Mouse (Mus musculus): ENCODE measurements at regions not wholly inside any gene's neighbourhood (a gene's known extent, or its start where the extent isn't known, plus 50 kb on each side); places are given as distances from the start of the nearest gene placed in this dataset.

- DNase-seq = no peak
Observed at GRCm38 (mm10) chr8:35877581-35877980, 112.0 kb downstream of the Gm19410 start.

GRCm38 (mm10) chr8:35881810-35882209 lies 116.2 kb downstream of the Gm19410 start:
- no peak for DNase-seq

DNA sequence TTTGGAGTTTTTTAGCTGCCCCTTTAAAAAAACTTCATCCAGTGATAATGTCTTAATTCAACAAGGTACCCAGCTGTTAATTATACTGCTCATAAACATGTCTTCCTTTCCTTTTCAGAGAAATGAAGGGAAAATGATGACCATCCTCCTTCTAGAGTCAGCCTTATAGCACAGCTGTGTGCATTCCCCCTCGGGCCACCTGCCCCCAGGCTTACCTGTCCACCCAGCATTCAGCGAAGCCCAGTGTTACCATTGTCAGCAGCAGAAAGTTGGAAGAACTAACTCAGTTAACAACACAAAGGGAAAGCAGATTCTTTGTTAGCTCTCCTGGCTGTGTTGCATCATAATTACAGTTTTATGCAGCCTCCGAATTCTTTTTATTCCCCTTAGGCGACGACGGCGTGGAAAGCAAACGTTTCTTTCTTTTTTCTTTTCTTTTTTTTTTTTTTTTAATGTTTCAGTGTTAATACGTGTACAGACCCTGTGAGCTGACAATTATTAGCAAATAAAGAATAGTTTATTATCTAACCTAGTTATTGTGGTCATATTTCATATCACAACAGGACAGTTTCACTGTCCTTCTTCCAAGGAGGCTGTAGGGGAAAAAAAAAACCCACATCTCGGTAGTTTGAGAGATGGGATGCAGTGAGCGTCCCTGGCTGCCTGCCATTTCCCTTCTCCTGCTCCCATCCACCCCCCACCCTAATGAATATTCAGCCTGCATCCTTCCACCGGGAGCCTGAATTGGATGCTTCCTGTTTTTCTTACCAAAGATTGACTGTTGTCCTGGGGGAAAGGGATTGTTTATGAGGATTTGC lies 117.3 kb downstream of the Gm19410 start:
- DNase-seq = peak; percentile 9

DNA sequence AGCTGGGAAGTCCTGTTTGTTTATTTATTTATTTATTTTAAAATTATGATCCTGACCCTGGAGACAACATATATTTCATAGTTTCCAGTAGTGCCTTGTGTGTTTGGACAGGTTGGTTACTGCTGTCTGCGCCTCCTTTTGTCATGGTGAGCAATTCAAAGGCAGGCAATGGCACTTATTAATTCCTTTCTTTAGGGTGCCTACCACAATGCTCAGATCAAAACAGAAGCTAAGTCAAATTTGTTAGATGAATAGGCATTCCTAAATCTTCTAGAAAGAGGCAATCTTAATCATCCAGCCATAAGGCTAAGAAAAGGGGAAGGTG lies 117.8 kb downstream of the Gm19410 start:
- no peak for DNase-seq

GRCm38 (mm10) chr8:35884545-35884944 lies 119.0 kb downstream of the Gm19410 start:
- DNase-seq = no peak

GRCm38 (mm10) chr8:35890083-35890482 lies 124.5 kb downstream of the Gm19410 start:
- no peak for DNase-seq

- no peak for DNase-seq
Observed at GRCm38 (mm10) chr8:35891769-35892168, 126.2 kb downstream of the Gm19410 start.

DNA sequence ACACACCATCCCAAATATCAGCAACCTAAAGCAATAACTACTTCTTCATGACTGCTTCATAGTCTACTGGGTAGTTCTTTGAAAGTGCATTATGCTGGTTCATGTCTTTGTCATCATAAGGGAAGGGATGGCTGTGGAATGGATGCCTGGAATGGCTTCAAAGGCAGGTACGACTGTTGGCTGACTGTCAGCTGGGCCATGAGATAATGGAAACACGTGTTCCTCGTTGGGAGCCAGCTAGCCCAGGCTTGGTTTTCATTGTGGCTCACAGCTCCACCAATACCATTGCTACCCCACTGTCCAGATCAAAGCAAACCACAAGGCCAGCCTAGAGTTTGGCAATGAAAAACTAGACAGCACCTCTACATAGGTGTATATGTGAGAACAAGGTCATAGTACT lies 132.9 kb downstream of the Gm19410 start:
- no peak for DNase-seq

GRCm38 (mm10) chr8:35901490-35901889 lies 135.9 kb downstream of the Gm19410 start:
- DNase-seq = peak; percentile 70

- peak; percentile 10 for DNase-seq
Observed at GRCm38 (mm10) chr8:35904711-35905450, 139.3 kb downstream of the Gm19410 start.

- no peak for DNase-seq
Observed at GRCm38 (mm10) chr8:35907998-35908397, 142.4 kb downstream of the Gm19410 start.

- no peak for DNase-seq
Observed at GRCm38 (mm10) chr8:35912264-35912663, 146.7 kb downstream of the Gm19410 start.

DNA sequence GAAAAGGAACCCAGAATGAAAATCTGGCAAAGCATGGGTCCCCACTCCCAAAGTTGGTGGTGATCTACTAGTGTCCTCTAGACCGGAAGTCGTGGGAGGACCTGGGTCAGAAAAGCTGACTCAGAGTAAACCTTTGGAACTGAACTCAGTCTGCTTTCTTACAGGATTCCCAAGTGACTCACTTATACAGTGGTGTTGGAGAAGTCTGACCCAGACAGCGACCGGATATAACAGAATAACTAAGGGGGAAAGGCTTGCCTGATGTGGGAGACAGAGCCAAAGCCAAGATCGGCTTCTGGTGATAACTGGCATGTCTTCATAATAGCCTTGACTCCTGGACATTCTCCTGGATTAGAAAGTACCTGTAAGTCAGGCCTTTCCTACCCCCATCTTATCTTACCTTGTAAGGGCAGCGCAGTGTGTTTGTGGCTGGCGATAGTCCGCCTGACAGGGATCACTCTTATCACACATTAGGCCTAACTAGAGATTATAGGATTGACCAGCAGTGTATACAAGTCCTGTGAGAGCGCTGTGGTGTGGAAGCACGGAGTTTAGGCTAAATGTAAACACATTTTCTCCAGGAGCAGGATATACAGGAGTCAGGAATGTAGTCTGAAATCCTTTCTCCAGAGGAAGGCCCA lies 150.4 kb downstream of the Gm19410 start:
- DNase-seq = no peak

GRCm38 (mm10) chr8:35917573-35917972 lies 152.0 kb downstream of the Gm19410 start:
- DNase-seq = no peak

DNA sequence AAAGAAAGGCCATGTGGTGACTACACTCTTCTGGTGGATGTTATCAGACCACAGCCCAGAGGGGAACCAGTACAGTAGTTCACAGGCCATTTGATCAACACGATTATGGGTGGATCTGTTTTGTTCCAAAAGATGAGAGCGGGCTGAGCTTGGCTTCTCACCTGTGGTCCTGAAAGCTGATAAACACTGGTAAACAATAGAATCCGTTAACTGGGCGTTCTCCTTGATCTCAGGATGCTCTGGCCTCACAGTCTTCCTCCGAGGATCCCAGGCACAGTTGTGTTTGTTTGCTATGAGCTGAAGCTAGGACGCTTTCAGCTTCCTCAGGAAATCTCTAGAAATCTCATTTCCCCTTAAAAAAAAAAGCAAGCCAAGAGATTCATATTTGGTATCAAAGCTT lies 153.9 kb downstream of the Gm19410 start:
- no peak for DNase-seq

GRCm38 (mm10) chr8:35919859-35920675 lies 154.5 kb downstream of the Gm19410 start:
- no peak for DNase-seq

GRCm38 (mm10) chr8:35924026-35924425 lies 158.4 kb downstream of the Gm19410 start:
- no peak for DNase-seq

DNA sequence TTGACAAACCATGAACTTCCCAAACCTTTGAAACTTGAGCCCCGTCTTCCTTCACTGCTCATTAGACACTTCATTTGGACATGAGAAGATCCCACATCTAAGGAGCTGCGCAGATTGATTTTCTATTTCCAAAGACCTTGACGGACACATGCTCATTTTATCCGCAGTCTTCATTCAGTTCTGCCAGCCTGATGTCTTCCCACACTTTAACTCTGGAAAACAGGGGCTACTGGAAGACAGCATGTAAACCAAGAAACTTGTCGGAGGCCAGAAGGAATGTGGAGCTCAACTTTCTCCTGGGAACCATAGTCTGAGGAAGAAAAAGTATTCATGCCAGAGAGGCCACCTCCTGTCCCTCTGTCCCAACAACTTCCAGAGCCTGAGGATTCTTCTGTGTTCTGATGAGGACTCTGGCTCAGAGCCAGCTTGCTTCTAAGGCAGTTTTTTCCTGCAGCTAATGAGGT lies 161.8 kb downstream of the Gm19410 start:
- no peak for DNase-seq

DNA sequence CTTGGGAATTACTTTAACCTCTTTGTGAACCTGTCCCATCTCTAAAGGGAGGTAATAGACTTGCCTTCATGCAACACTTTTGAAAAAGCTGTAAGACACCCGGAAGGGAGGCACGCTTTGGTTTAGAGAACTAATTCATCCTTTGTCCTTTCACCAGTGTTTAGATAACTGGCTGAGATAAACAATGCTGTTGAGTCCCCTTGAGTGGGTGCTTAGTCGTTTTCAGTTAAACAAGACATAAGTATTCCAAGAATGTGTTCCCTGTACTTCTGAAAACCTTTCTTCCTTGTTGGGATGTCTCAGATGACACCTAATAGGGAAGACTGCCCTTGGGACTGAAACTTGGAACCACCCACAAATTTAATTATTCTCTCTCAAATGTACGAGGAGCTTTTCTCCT lies 164.7 kb downstream of the Gm19410 start:
- DNase-seq = no peak

DNA sequence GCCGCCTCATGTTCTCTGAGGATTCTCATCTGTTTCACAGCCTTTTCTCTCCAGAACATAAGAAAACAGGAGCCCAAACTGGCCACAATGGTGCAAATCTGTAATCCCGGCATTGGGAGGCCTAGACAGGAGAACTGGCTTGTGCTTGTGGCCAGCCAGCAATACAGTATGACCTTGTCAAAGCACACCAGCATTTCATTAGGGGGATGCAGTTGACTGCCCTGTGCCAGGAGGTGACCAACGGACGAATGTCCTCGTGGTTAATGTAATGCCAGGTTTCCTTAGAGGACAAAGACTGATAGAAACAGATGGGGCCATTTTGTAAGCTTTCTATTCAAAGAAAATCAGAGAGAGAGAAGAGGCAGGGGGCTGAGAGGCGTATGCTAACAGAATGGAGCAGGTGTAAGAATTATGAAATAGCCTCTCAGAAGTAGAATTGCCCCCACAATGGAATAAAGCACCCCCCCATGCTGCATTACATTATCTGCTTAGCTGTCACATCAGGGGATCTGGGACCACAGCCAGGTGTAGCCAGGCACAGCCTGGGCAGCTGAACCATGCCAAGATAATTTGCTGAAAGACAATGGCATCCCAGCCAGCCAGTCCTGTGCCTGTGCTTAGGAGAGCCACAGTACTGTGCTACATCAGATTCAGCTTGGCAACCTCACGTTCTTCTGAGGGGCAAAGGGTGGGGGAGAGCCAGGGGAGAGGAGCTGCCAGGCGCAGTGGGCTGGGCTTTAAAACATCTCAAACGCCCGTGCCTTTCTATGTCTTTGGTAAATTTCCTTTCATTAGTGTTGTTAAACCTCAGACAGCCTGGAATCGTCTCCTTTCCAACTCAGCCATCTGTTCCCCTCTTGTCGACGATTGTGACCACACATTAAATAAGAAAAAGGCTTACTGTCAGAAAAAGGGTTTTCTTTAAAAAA lies 167.9 kb downstream of the Gm19410 start:
- peak; percentile 93 for DNase-seq

GRCm38 (mm10) chr8:35934115-35934607 lies 168.6 kb downstream of the Gm19410 start:
- no peak for DNase-seq

- DNase-seq = no peak
Observed at GRCm38 (mm10) chr8:35935034-35935433, 169.4 kb downstream of the Gm19410 start.
